ENCODE assay signal across 16 mouse cellular contexts in genomic region chr12:40995618-40996370, GRCm38 (mm10).
"Had no signal": no experiment of that assay in that cellular context is flagged by ENCODE, and none has a peak within 500 bp of the region (broad histone marks: within the 10 kb centered on the region; RNA-seq: fewer than 3 reads in every experiment).

No protein-coding gene starts in this region.

- H3K4me3 ChIP-seq: midbrain, embryonic 10.5 days; midbrain, embryonic 12.5 days; myocyte; neural tube, embryonic 13.5 days; neural tube, embryonic 15.5 days had no signal

- DNase-seq: lung, adult 18-20 months; lung, embryonic 14.5 days; lung, postnatal 10 days; lung, postnatal 4 days; midbrain, embryonic 14.5 days; right cerebral cortex, postnatal 14 days; spleen, adult 18-20 months; thymus, adult 18-20 months; thymus, postnatal 14 days; thymus, postnatal 36 days had no signal

- H3K4me1 ChIP-seq: midbrain, embryonic 10.5 days; midbrain, embryonic 12.5 days; neural tube, embryonic 13.5 days; neural tube, embryonic 15.5 days had no signal

- H3K27ac ChIP-seq: midbrain, embryonic 10.5 days; midbrain, embryonic 12.5 days; neural tube, embryonic 13.5 days; neural tube, embryonic 15.5 days had no signal

- ATAC-seq: midbrain, embryonic 16.5 days had no signal

- H3K27me3 ChIP-seq: midbrain, embryonic 12.5 days; neural tube, embryonic 13.5 days; neural tube, embryonic 15.5 days had no signal

- H3K36me3 ChIP-seq: midbrain, embryonic 10.5 days; midbrain, embryonic 12.5 days; neural tube, embryonic 13.5 days; neural tube, embryonic 15.5 days had no signal

- H3K9me3 ChIP-seq: midbrain, embryonic 10.5 days; midbrain, embryonic 12.5 days; neural tube, embryonic 13.5 days; neural tube, embryonic 15.5 days had no signal

- H3K4me2 ChIP-seq: lung, embryonic 14.5 days; midbrain, embryonic 12.5 days; neural tube, embryonic 13.5 days; neural tube, embryonic 15.5 days had no signal

- H3K9ac ChIP-seq: lung, embryonic 14.5 days; midbrain, embryonic 12.5 days; neural tube, embryonic 13.5 days; neural tube, embryonic 15.5 days had no signal
